Comparison of ENCODE assay signal across 13 mouse cellular contexts in the genomic region with DNA sequence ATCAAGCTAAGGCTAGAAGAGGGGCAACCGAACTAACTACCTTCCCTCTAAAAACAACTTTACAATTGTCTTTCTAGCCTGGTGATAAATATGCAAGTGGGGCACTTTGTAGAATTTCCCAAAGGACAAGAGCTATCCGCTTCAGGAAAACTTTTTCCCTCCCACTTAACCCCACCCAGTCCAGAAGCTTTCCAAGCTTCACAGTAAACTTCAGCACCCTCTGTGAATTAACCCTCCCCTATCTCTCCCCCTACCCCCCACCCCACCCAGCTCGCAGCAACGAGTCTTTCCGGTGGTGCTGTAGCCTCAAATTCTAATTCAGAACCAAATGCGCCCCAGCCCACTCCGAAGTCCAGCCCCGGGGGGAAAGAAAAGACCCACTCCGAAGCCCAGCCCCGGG. TPM values are rescaled to one million over a fixed set of nuclear protein-coding genes. Genes with fewer than 3 reads are reported as not detected.
DNase-seq lines count a peak whose midpoint lies in the region; ATAC-seq and TF ChIP-seq lines count a peak whose summit lies in the region.
"Had no signal": no experiment of that assay in that cellular context is flagged by ENCODE, and none has a peak within 500 bp of the region (broad histone marks: within the 10 kb centered on the region; RNA-seq: fewer than 3 reads in every experiment).

No protein-coding gene starts in this region.

- H3K27ac ChIP-seq in forebrain, embryonic 10.5 days, result no peak overlapping the region
- H3K27ac ChIP-seq in forebrain, embryonic 14.5 days (ENCODE audit: low read depth, low read length), result no peak overlapping the region
- no peak overlapping the region for H3K27ac ChIP-seq in left cerebral cortex, adult 2 months
- no peak overlapping the region for H3K27ac ChIP-seq in embryonic facial prominence, embryonic 10.5 days (replicated peaks)
- H3K27ac ChIP-seq in liver, embryonic 12.5 days, result no peak overlapping the region
- H3K27ac ChIP-seq: midbrain, embryonic 15.5 days had no signal

- peak overlapping the region; percentile 25 for H3K4me3 ChIP-seq in forebrain, embryonic 10.5 days
- no peak overlapping the region for H3K4me3 ChIP-seq in forebrain, embryonic 14.5 days (ENCODE audit: low read depth, low read length)
- peak overlapping the region; percentile 67 for H3K4me3 ChIP-seq in left cerebral cortex, adult 2 months
- peak overlapping the region; percentile 62 for H3K4me3 ChIP-seq in embryonic facial prominence, embryonic 10.5 days
- no peak overlapping the region for H3K4me3 ChIP-seq in liver, embryonic 12.5 days
- H3K4me3 ChIP-seq: midbrain, embryonic 15.5 days had no signal

- H3K4me2 ChIP-seq in forebrain, embryonic 14.5 days (ENCODE audit: low read length), result no peak overlapping the region
- H3K4me2 ChIP-seq in liver, embryonic 12.5 days, result peak overlapping the region; percentile 28; the same call in 1 of the 2 replicates
- H3K4me2 ChIP-seq: midbrain, embryonic 15.5 days had no signal

- WGBS in forebrain, embryonic 10.5 days, result 4% methylated on average over 10 of the region's 10 CpGs
- WGBS in forebrain, embryonic 14.5 days, result 4% methylated on average over 10 of the region's 10 CpGs
- WGBS in embryonic facial prominence, embryonic 10.5 days, result 2% methylated on average over 10 of the region's 10 CpGs
- 3% methylated on average over 9 of the region's 10 CpGs for WGBS in liver, embryonic 12.5 days (ENCODE audit: insufficient replicate concordance)

- no peak overlapping the region for H3K9ac ChIP-seq in forebrain, embryonic 14.5 days (ENCODE audit: low read length)
- no peak overlapping the region for H3K9ac ChIP-seq in liver, embryonic 12.5 days
- H3K9ac ChIP-seq: midbrain, embryonic 15.5 days had no signal

- ATAC-seq in forebrain, embryonic 14.5 days, result no peak
- no peak for ATAC-seq in liver, embryonic 12.5 days
- ATAC-seq: midbrain, embryonic 15.5 days had no signal

- intact Hi-C loops in left cerebral cortex, adult 2 months (cut with DNase I), result no loop called here
- intact Hi-C loops in left cerebral cortex, postnatal 4 days (cut with DNase I), result no loop called here

- no peaks in the 10 kb centered on the region for H3K36me3 ChIP-seq in forebrain, embryonic 10.5 days (replicated peaks)
- no peaks in the 10 kb centered on the region for H3K36me3 ChIP-seq in forebrain, embryonic 14.5 days (ENCODE audit: control insufficient read depth, insufficient read depth, low read length)
- no peaks in the 10 kb centered on the region for H3K36me3 ChIP-seq in embryonic facial prominence, embryonic 10.5 days (replicated peaks)
- no peaks in the 10 kb centered on the region for H3K36me3 ChIP-seq in liver, embryonic 12.5 days
- H3K36me3 ChIP-seq: midbrain, embryonic 15.5 days had no signal

- H3K9me3 ChIP-seq in forebrain, embryonic 10.5 days, result no peaks in the 10 kb centered on the region
- H3K9me3 ChIP-seq in forebrain, embryonic 14.5 days (replicated peaks; ENCODE audit: control insufficient read depth, low read length), result no peaks in the 10 kb centered on the region
- no peaks in the 10 kb centered on the region for H3K9me3 ChIP-seq in embryonic facial prominence, embryonic 10.5 days
- H3K9me3 ChIP-seq in liver, embryonic 12.5 days (replicated peaks), result no peaks in the 10 kb centered on the region
- H3K9me3 ChIP-seq: midbrain, embryonic 15.5 days had no signal

- TF ChIP-seq CTCF in left cerebral cortex, adult 2 months (IDR thresholded peaks at IDR 0.05), result no peak

- no peak for DNase-seq in forebrain, embryonic 10.5 days (ENCODE audit: extremely low spot score, low spot score)
- no peak for DNase-seq in forebrain, embryonic 14.5 days (ENCODE audit: low spot score)
- no peak for DNase-seq in left cerebral cortex, adult 2 months (ENCODE audit: extremely low spot score in 1 of 2, low spot score in 2 of 2)
- DNase-seq in left cerebral cortex, postnatal 4 days, result no peak
- peak; percentile 13 for DNase-seq in embryonic facial prominence, embryonic 10.5 days (ENCODE audit: low spot score)
- DNase-seq in spleen, postnatal 36 days (ENCODE audit: low spot score in 2 of 2), result no peak
- no peak for DNase-seq in layer of hippocampus, adult 18-20 months (ENCODE audit: low spot score in 2 of 2)
- DNase-seq: adrenal gland, postnatal 25 days; cerebellum, adult 11-12 months; heart, adult 11 months had no signal

- peaks cover 78% of the 10 kb centered on the region for H3K27me3 ChIP-seq in forebrain, embryonic 10.5 days (ENCODE audit: poor library complexity, severe bottlenecking)
- H3K27me3 ChIP-seq in forebrain, embryonic 14.5 days (replicated peaks; ENCODE audit: control insufficient read depth, insufficient read depth, low read length), result peaks cover 55% of the 10 kb centered on the region
- H3K27me3 ChIP-seq in embryonic facial prominence, embryonic 10.5 days (replicated peaks; ENCODE audit: low read depth, poor library complexity, severe bottlenecking), result peaks cover 82% of the 10 kb centered on the region
- peaks cover 76% of the 10 kb centered on the region for H3K27me3 ChIP-seq in liver, embryonic 12.5 days (replicated peaks)

- peaks cover 40% of the 10 kb centered on the region for H3K4me1 ChIP-seq in forebrain, embryonic 10.5 days
- peaks cover 16% of the 10 kb centered on the region for H3K4me1 ChIP-seq in forebrain, embryonic 14.5 days (ENCODE audit: control insufficient read depth, insufficient read depth, low read length)
- peaks cover 38% of the 10 kb centered on the region for H3K4me1 ChIP-seq in embryonic facial prominence, embryonic 10.5 days
- peaks cover 26% of the 10 kb centered on the region for H3K4me1 ChIP-seq in liver, embryonic 12.5 days

RNA-seq across cellular contexts. Expression of a gene that starts 2.5 kb away (rescaled TPM):
- polyA plus RNA-seq in forebrain, embryonic 10.5 days (2016; fragmentation: Nextera tagmentation; extraction: Ambion mirVana), result 0.20 and 0.36 TPM in 2 replicates
- polyA plus RNA-seq in forebrain, embryonic 14.5 days (2014; fragmentation: Nextera tagmentation; extraction: Ambion mirVana), result not detected in 2 replicates
- total RNA-seq in left cerebral cortex, adult 2 months (2021), result 10 to 100 TPM; 10.5 to 11.6 TPM
- under 1 TPM; 0.64 to 0.77 TPM for total RNA-seq in left cerebral cortex, postnatal 4 days (2021)
- 0.71 and 1.0 TPM in 2 replicates for polyA plus RNA-seq in embryonic facial prominence, embryonic 10.5 days (2016; fragmentation: Nextera tagmentation; extraction: Ambion mirVana)
- polyA plus RNA-seq in liver, embryonic 12.5 days (2016; fragmentation: Nextera tagmentation; extraction: Ambion mirVana), result 0.08 TPM in 1 of 2 replicates, not detected in the other
- 1 to 10 TPM; 1.6 to 1.9 TPM for total RNA-seq in layer of hippocampus, adult 18-20 months (2021)
- total RNA-seq: adrenal gland, postnatal 25 days had no signal
- polyA plus RNA-seq: liver, adult 2 months; midbrain, embryonic 15.5 days had no signal

RNA-seq across cellular contexts. Expression of a gene that starts 39.3 kb away (rescaled TPM):
- polyA plus RNA-seq in forebrain, embryonic 10.5 days (2016; fragmentation: Nextera tagmentation; extraction: Ambion mirVana), result 64.7 and 65.7 TPM in 2 replicates
- polyA plus RNA-seq in forebrain, embryonic 14.5 days (2014; fragmentation: Nextera tagmentation; extraction: Ambion mirVana), result 21.0 and 22.0 TPM in 2 replicates
- 10 to 100 TPM; 38.8 to 40.2 TPM for total RNA-seq in left cerebral cortex, adult 2 months (2021)
- total RNA-seq in left cerebral cortex, postnatal 4 days (2021), result 10 to 100 TPM; 21.2 to 24.1 TPM
- 63.6 and 65.7 TPM in 2 replicates for polyA plus RNA-seq in embryonic facial prominence, embryonic 10.5 days (2016; fragmentation: Nextera tagmentation; extraction: Ambion mirVana)
- polyA plus RNA-seq in liver, embryonic 12.5 days (2016; fragmentation: Nextera tagmentation; extraction: Ambion mirVana), result 26.3 and 28.3 TPM in 2 replicates
- total RNA-seq in layer of hippocampus, adult 18-20 months (2021), result 10 to 100 TPM; 31.9 to 36.6 TPM

RNA-seq across cellular contexts. Expression of a gene that starts 39.3 kb away (rescaled TPM):
- polyA plus RNA-seq in forebrain, embryonic 10.5 days (2016; fragmentation: Nextera tagmentation; extraction: Ambion mirVana), result 0.81 TPM in 1 of 2 replicates, not detected in the other
- polyA plus RNA-seq in forebrain, embryonic 14.5 days (2014; fragmentation: Nextera tagmentation; extraction: Ambion mirVana), result 0.47 and 0.71 TPM in 2 replicates
- 10 to 100 TPM in 1 of 2 experiments, 1 to 10 TPM in 1; 5.4 to 11.0 TPM for total RNA-seq in left cerebral cortex, adult 2 months (2021)
- total RNA-seq in left cerebral cortex, postnatal 4 days (2021), result 1 to 10 TPM; 4.4 to 5.9 TPM
- 0.52 TPM in 1 of 2 replicates, not detected in the other for polyA plus RNA-seq in embryonic facial prominence, embryonic 10.5 days (2016; fragmentation: Nextera tagmentation; extraction: Ambion mirVana)
- 0.74 TPM in 1 of 2 replicates, not detected in the other for polyA plus RNA-seq in liver, embryonic 12.5 days (2016; fragmentation: Nextera tagmentation; extraction: Ambion mirVana)
- total RNA-seq in layer of hippocampus, adult 18-20 months (2021), result 10 to 100 TPM in 1 of 2 experiments, 1 to 10 TPM in 1; 6.9 to 10.4 TPM
- total RNA-seq: liver, adult 2 months had no signal
- polyA plus RNA-seq: liver, adult 2 months had no signal

RNA-seq across cellular contexts. Expression of a gene that starts 58.7 kb away (rescaled TPM):
- 132 and 133 TPM in 2 replicates for polyA plus RNA-seq in forebrain, embryonic 10.5 days (2016; fragmentation: Nextera tagmentation; extraction: Ambion mirVana)
- 61.7 and 64.5 TPM in 2 replicates for polyA plus RNA-seq in forebrain, embryonic 14.5 days (2014; fragmentation: Nextera tagmentation; extraction: Ambion mirVana)
- total RNA-seq in left cerebral cortex, adult 2 months (2021), result 10 to 100 TPM; 77.4 to 87.4 TPM
- total RNA-seq in left cerebral cortex, postnatal 4 days (2021), result 10 to 100 TPM; 60.5 to 65.0 TPM
- polyA plus RNA-seq in embryonic facial prominence, embryonic 10.5 days (2016; fragmentation: Nextera tagmentation; extraction: Ambion mirVana), result 128 and 138 TPM in 2 replicates
- polyA plus RNA-seq in liver, embryonic 12.5 days (2016; fragmentation: Nextera tagmentation; extraction: Ambion mirVana), result 104 and 107 TPM in 2 replicates
- 10 to 100 TPM; 67.4 to 73.2 TPM for total RNA-seq in layer of hippocampus, adult 18-20 months (2021)

RNA-seq across cellular contexts. Expression of a gene that starts 59.0 kb away (rescaled TPM):
- 27.1 and 28.0 TPM in 2 replicates for polyA plus RNA-seq in forebrain, embryonic 10.5 days (2016; fragmentation: Nextera tagmentation; extraction: Ambion mirVana)
- polyA plus RNA-seq in forebrain, embryonic 14.5 days (2014; fragmentation: Nextera tagmentation; extraction: Ambion mirVana), result 10.5 and 12.5 TPM in 2 replicates
- total RNA-seq in left cerebral cortex, adult 2 months (2021), result 1 to 10 TPM; 5.4 to 5.7 TPM
- 1 to 10 TPM; 3.9 to 4.8 TPM for total RNA-seq in left cerebral cortex, postnatal 4 days (2021)
- polyA plus RNA-seq in embryonic facial prominence, embryonic 10.5 days (2016; fragmentation: Nextera tagmentation; extraction: Ambion mirVana), result 23.2 and 25.1 TPM in 2 replicates
- 17.4 and 19.0 TPM in 2 replicates for polyA plus RNA-seq in liver, embryonic 12.5 days (2016; fragmentation: Nextera tagmentation; extraction: Ambion mirVana)
- 1 to 10 TPM; 6.2 to 6.7 TPM for total RNA-seq in layer of hippocampus, adult 18-20 months (2021)

Comparison
In these comparisons a context has a peak if more than half of its experiments do, and no peak if none do; other contexts are left out.
1. H3K4me3 ChIP-seq: peak in forebrain, embryonic 10.5 days (single experiment), left cerebral cortex, adult 2 months (single experiment) and embryonic facial prominence, embryonic 10.5 days (single experiment); none in forebrain, embryonic 14.5 days (single experiment) and liver, embryonic 12.5 days (single experiment).